Mouse (Mus musculus) testis, adult 2 months (tissue): ENCODE results near the gene Exosc9.
A peak's percentile ranks its signal among the peaks of the same experiment; 100 is the strongest.

Experiments
- CTCF ChIP-seq: fragments of 200-500 bp; IDR thresholded peaks from 2 replicates; pipeline ENCODE4 v1.5.1; 2012; ENCODE audit warnings: low read depth, mild to moderate bottlenecking, inconsistent platforms, low read length, moderate library complexity; ENCODE audit not compliant: control insufficient read depth, insufficient read depth, insufficient replicate concordance
- POLR2A ChIP-seq: fragments of 200-500 bp; IDR thresholded peaks from 2 replicates; pipeline ENCODE4 v1.6.1; 2012; ENCODE audit warnings: low read depth, mild to moderate bottlenecking, inconsistent platforms, low read length, moderate library complexity; ENCODE audit not compliant: control insufficient read depth

DNA sequence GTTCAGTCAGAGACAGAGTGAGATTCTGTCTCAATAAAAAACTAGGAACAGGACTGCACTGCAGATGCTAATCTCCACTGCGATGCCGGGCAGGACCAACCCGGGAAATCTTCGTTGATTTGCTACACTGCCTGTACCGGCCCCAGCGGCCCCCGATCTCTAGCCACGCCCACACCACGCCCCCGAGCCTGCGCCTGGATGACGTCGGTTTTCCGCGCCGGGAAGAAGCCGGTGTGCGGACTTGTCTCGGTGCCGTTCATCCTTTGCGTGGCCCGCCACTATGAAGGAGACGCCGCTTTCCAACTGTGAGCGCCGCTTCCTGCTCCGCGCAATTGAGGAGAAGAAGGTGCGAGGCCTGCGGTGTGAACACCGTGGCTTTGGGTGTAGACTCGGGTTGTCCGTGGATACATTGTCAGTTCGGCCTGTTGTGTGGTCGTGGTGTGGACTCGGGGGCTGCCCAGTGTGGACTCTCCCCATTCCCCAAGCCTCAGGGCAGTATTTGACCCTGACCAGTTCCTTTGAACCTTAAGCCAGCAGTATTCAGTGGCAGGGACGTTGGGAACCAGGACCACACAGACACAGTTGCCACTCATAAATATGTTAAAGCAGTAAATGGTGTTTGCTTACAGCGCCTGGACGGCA, at the start of gene Exosc9:
- TF ChIP-seq POLR2A (peak; percentile 91), CTCF (no peak)
